Mouse (Mus musculus): ENCODE data around the gene Pou6f1.
A peak's percentile ranks its signal among the peaks of the same experiment; 100 is the strongest.
"Not testable (repeated sequence)": the region's sequence is repeated elsewhere in the genome, so short reads cannot be mapped to it uniquely, and the experiment has no call there.

The Pou6f1 gene

DNA sequence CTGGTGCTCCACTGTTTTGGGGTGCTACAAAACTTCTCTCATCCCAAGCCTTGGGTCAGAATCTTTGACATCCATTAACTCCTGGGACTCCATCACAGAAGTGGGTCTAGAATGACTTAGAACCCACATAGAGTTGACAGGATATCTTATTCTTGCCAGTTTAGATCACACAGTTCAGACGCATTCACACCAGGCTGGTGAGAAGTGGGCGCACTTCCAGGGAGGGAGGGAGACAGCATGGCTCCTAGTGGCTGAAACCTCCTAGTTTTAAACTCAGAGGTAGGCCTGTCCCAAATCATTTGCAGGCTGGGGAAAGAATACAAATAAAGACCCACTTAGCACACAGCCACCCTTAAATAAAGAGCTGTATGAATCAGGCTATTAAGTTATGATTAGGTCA, 25.4 kb downstream of the Pou6f1 start:
- DNase-seq, result no peak

- DNase-seq, result peak; percentile 68
These were observed 25.8 kb downstream of the Pou6f1 start for GRCm38 (mm10) chr15:100573946-100574345.

GRCm38 (mm10) chr15:100569239-100569638, 30.5 kb downstream of the Pou6f1 start:
- DNase-seq, result peak; percentile 65

DNA sequence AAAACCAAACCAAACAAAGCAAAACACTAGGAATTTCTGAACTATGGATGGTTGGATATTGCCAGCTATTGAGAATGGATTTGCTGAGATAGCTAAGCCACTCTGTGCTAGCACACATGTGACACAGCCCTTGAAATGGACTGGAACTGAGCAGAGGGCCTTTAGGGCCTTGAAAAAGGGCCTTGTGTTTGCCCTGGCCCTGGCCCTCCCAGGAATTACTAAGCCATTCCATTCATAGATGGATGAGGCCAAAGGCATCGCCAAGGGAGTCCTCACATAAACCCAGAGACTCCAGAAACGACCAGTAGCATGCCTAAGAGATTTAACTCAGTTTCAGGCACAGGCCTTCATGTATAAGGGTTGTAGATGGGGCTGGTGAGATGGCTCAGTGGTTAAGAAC, 33.3 kb downstream of the Pou6f1 start:
- no peak for DNase-seq

DNA sequence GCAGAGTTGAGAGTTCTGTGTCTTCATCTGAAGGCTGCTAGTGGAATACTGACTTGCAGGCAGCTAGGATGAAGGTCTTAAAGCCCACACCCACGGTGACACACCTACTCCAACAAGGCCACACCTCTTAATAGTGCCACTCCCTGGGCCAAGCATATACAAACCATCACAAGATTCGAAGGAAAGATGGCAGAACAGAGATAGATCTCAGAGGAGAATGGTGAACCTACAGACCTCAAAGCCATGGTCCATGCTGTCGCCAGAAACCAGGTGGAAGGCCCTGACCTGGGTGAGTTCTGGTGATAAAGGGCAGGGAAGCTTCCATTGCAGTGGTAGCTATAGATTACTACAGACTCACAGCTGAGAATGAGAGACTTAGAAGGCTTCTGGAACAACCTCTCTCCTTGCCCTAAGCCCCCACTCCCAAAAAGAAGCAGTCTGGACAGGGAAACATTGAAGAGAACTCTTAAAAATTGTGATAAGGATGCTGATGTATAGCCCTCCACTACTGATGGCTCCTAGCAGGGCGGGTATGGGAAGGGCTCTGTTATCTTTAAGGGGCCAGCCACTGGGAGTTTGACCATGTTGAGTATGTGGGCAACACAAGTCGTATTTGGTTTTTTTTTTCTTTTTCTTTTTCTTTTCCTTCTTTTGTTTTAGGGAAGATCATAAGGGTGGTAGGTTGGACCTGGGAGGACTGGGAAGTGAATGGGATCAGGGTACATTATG, 41.9 kb downstream of the Pou6f1 start:
- DNase-seq, result no peak

DNA sequence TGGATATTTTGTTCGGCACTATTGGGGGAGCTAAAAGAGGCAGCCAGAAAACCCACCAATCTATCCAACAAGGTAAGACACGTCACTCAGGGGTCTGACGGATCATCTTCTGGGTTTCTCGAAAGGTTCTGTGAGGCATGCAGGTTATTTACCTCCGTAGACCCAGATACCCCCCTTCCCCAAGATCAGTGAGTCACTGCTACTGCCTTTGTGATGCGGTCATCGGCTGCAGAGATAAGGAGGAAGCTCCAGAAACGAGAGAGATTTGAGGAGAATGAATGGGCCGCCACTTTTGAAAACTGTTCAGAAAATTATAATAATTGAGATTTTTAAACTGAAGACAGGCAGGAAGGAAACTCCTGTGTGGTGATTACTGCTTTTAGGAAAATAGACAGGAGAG, 43.4 kb downstream of the Pou6f1 start:
- DNase-seq, result no peak

GRCm38 (mm10) chr15:100555965-100556364, 43.8 kb downstream of the Pou6f1 start:
- peak; percentile 31 for DNase-seq

DNA sequence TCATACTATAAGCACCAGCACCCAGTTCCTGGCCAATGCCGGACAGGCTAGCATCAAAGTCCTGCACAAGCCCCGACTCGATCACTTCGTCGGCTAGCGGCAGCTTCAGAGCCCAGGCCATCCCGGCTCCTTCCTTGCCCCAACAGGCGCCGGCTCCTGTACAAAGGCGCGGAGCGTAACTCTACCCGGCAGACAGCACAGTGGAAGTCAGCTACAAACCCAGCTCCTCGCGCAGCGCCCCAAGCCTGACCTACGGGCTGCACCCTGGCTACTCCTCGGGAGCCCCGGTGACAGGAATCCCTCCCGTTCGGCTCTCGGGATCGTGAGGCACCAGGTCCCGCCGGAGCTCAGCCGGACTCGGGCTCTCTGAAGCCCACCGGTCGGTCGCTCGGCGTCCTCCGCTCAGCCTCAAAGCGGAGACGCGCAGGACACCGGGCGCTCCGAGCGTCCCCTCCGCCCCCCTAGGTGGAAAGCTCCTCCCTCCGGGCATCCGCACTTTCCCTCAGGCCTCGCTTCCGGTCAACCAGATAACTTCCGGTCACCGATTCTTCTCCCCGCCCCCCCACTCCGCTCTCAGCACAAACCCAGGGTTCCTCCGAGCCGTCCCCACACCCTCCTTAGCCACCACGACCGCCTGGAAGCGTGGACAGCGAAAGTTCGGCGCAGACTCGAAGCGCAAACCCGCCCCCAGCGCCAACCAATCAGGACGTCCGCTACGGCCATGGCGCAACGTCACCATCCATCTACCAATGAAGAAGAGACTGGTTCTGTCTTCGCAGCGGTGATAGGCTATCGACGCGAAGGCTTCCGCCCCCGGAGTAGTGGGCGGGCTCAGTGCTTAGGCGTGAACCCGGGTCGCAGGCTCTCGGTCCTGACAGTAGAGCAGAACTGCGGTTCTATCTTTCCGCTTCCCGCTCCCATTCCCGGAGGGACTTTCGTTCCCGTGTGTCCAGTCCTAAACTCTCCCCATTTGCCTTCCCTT, 48.2 kb downstream of the Pou6f1 start, which contains the start of gene Tfcp2:
Tfcp2 (minus strand) TSS at position 683 of the 982 bp plus-strand sequence.
- peak; percentile 100 for DNase-seq

- peak; percentile 55 for DNase-seq
These were observed 49.5 kb downstream of the Pou6f1 start for GRCm38 (mm10) chr15:100550280-100550679.

GRCm38 (mm10) chr15:100543651-100544030, 56.1 kb downstream of the Pou6f1 start:
- DNase-seq, result not testable (repeated sequence)

DNA sequence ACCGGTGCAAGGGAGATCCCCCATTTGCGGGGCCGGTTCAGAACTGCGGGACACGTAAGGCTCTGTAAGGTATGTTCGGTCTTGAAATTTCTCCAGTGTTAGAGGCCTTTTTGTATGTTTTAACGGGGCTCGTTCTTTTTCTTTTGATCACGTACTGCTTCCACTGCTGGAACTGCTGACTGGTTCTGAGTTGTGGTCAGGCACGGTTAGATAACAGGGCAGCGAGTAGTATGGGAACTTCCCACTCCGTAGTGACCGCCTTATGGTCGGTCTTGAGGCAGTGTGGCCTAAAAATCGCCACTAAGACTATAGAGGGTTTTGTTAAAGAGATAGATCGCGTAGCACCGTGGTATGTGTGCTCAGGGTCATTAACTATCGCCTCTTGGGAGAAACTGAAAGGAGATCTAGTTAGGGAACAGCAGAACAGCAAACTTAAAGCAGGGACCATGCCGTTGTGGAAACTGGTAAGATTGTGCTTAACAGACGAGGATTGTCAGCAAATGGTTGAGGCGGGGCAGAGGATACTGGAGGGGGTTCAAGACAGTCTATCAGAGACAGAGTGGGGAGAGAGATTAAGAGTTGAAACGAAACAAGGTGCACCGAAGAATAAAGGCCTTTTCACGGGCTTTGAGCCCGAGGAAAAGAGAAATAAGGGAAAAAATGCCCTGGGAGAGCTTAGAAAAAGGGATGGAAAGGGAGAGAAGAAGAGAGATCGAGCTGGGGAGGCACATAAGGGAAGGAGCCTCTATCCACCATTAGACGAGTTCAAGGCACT, 56.7 kb downstream of the Pou6f1 start:
- DNase-seq, result not testable (repeated sequence)

DNA sequence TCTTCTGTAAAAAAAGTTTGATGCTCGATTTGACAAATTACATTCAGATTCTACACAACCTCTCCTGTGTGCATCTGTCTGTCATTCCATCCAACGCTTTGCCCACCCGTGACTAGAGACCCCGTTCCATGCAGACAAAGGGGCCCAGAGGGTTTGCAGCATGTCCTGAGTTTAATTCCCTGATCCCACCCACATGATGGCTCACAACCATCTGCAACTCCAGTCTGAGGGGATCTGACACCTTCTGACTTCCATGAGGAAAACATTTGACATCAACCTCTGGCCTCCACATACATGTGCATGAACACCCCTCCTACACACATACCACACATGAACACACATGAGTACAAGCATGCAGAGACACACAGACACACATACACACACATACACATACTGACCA, 58.4 kb downstream of the Pou6f1 start:
- DNase-seq, result no peak

DNA sequence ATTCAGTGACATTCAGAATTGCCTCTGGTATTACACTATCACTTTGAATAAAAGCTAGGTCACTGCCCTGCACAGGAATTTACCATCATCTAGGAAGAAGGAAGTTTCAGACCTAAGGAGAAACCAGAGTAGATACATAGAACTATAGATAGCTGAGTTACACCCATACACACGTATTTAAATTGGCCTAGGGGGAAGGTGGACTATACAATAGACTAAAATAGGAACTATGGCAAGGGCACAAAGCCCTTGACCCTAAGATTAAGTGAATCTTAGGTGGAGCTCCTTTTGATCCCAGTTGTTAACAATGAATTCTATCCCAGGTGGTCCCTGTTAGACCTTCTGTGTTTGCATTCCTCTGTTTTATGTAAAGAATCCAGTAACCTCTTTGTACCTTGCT, 58.8 kb downstream of the Pou6f1 start:
- DNase-seq, result not testable (repeated sequence)

DNA sequence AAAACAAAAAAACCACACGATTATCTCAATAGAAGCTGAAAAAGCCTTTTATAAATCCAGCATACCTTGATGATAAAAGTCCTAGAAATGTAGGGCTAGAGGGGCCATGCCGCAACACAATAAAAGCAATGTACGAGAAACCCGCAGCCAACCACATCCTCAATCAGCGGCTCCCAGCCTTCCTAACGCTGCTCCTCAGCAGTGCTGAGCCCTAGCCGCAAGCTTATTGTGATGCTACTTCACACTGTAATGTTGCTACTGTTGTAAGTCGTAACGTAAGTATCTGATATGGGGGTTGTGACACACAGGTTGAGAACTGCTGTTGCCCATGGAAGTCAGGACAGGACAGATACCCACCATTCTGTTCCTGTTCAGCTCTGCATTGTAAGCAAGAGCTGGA, 60.4 kb downstream of the Pou6f1 start:
- no peak for DNase-seq

DNA sequence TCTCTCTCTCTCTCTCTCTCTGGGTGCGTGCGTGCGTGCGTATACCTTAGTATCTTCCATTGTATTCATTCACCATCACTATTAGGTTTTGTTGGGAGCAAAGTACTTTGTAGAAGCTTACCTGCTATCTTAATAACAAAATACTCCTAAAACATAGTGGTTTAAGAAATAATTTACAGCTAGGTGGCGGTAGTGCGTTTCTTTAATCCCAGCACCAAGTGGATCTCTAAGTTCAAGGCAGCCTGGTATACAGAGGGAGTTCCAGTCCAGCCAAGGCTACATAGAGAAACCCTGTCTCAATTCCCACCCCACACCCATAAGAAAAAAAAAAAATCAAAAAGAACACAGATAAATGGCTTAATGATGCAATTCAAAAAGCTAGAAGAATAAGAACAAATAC, 61.9 kb downstream of the Pou6f1 start:
- peak; percentile 82 for DNase-seq

DNA sequence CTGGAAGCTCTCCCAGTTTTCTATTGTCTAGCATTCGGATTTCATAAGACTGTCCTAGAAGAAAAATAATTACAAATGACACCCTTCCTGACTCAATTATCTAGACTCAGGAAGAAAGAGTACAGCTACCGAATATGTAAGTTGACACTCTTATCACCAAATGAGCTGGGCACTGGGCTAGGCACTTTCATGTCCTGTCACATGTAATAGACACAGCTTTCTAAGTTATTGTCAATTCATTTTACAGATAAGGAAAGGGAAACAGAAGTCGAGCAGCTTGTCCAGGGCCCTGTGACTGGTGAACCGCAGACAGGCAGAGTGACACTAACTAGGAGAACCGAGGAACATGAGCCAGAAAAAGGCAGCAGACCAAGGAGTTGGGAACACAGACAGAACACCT, 71.9 kb downstream of the Pou6f1 start:
- no peak for DNase-seq

- DNase-seq, result no peak
These were observed 74.4 kb downstream of the Pou6f1 start for GRCm38 (mm10) chr15:100525405-100525804.

Measured in kidney, adult 9 months (tissue).